Mouse (Mus musculus): Measurements from ENCODE around the gene Sec31a. TPM values are rescaled to one million over a fixed set of nuclear protein-coding genes. Genes with fewer than 3 reads are reported as not detected.

Gene Sec31a
- total and polyA plus RNA-seq, 3 experiments: 61.2 to 165 TPM; not detected in 1

GRCm38 (mm10) chr5:100437917-100438316, 21.9 kb upstream of the Sec31a start:
- peaks cover 0 to 9% of the 10 kb centered on the region in 2 experiments; a peak in 2 of 4 replicates for H3K36me3 ChIP-seq (ENCODE audit: control insufficient read depth in 1 of 2, insufficient read depth in 2 of 2, low read length in 2 of 2)
- no peak overlapping the region for H3K27ac ChIP-seq (ENCODE audit: control insufficient read depth, low read depth, low read length)
- TF ChIP-seq GABPA (IDR thresholded peaks at IDR 0.05; ENCODE audit: low read depth, low read length) (no peak), POLR2AphosphoS5 (IDR thresholded peaks at IDR 0.05; ENCODE audit: borderline replicate concordance, low read depth, low read length) (no peak), ZNF384 (IDR thresholded peaks at IDR 0.05; ENCODE audit: low read depth, low read length) (no peak)
- no peak for DNase-seq (ENCODE audit: low read depth, low spot score)
- H3K9ac ChIP-seq (ENCODE audit: control insufficient read depth, low read depth, low read length, poor library complexity, severe bottlenecking): no peak overlapping the region
- no peaks in the 10 kb centered on the region for H3K4me1 ChIP-seq (ENCODE audit: control insufficient read depth in 1 of 2, insufficient read depth in 2 of 2, low read length in 2 of 2)
- H3K79me2 ChIP-seq (ENCODE audit: control insufficient read depth, insufficient read depth, low read length, poor library complexity): no peaks in the 10 kb centered on the region
- no peak overlapping the region for H3K4me3 ChIP-seq (ENCODE audit: control insufficient read depth in 1 of 2, insufficient read depth in 1 of 2, low read depth in 2 of 2, low read length in 2 of 2)
- no peaks in the 10 kb centered on the region for H3K27me3 ChIP-seq (ENCODE audit: control insufficient read depth in 1 of 2, insufficient read depth in 2 of 2, low read length in 2 of 2)
- H3K9me3 ChIP-seq (replicated peaks; ENCODE audit: insufficient read depth, low read length): no peaks in the 10 kb centered on the region

- H3K27ac ChIP-seq (ENCODE audit: control insufficient read depth, low read depth, low read length): no peak overlapping the region
- no peak overlapping the region for H3K9ac ChIP-seq (ENCODE audit: control insufficient read depth, low read depth, low read length, poor library complexity, severe bottlenecking)
- no peaks in the 10 kb centered on the region for H3K9me3 ChIP-seq (replicated peaks; ENCODE audit: insufficient read depth, low read length)
- H3K79me2 ChIP-seq (ENCODE audit: control insufficient read depth, insufficient read depth, low read length, poor library complexity): no peaks in the 10 kb centered on the region
- DNase-seq (ENCODE audit: low read depth, low spot score): peak; percentile 67
- no peaks in the 10 kb centered on the region for H3K27me3 ChIP-seq (ENCODE audit: control insufficient read depth in 1 of 2, insufficient read depth in 2 of 2, low read length in 2 of 2)
- H3K36me3 ChIP-seq (ENCODE audit: control insufficient read depth in 1 of 2, insufficient read depth in 2 of 2, low read length in 2 of 2): peaks cover 0 to 9% of the 10 kb centered on the region in 2 experiments; a peak in 2 of 4 replicates
- H3K4me1 ChIP-seq (ENCODE audit: control insufficient read depth in 1 of 2, insufficient read depth in 2 of 2, low read length in 2 of 2): no peaks in the 10 kb centered on the region
- H3K4me3 ChIP-seq (ENCODE audit: control insufficient read depth in 1 of 2, insufficient read depth in 1 of 2, low read depth in 2 of 2, low read length in 2 of 2): no peak overlapping the region
- TF ChIP-seq MAZ (IDR thresholded peaks at IDR 0.05; ENCODE audit: low read depth, low read length) (no peak), RCOR1 (IDR thresholded peaks at IDR 0.05; ENCODE audit: low read depth, low read length) (no peak), CTCF (IDR thresholded peaks at IDR 0.05 in 2 of 3, conservative IDR thresholded peaks at IDR 0.05 in 1 of 3; ENCODE audit: control insufficient read depth in 1 of 3, insufficient read depth in 1 of 3, low read depth in 2 of 3, low read length in 3 of 3, poor library complexity in 1 of 3, severe bottlenecking in 1 of 3) (peak; percentile 54 to 65 (median 57)), USF1 (IDR thresholded peaks at IDR 0.05; ENCODE audit: low read depth, low read length) (no peak), TCF12 (IDR thresholded peaks at IDR 0.05; ENCODE audit: low read depth, low read length) (no peak), EP300 (IDR thresholded peaks at IDR 0.05; ENCODE audit: low read depth in 1 of 2, low read length in 2 of 2) (no peak), MAX (IDR thresholded peaks at IDR 0.05; ENCODE audit: low read length) (no peak), TBP (IDR thresholded peaks at IDR 0.05; ENCODE audit: low read depth, low read length) (no peak), UBTF (IDR thresholded peaks at IDR 0.05; ENCODE audit: borderline replicate concordance, insufficient read depth, low read depth, low read length) (no peak), MYC (IDR thresholded peaks at IDR 0.05; ENCODE audit: low read depth, low read length) (no peak), POLR2AphosphoS5 (IDR thresholded peaks at IDR 0.05; ENCODE audit: borderline replicate concordance, low read depth, low read length) (no peak), POLR2A (IDR thresholded peaks at IDR 0.05; ENCODE audit: control insufficient read depth in 1 of 2, insufficient read depth in 1 of 2, low read depth in 1 of 2, low read length in 2 of 2, poor library complexity in 1 of 2) (no peak), SMC3 (IDR thresholded peaks at IDR 0.05; ENCODE audit: low read depth, low read length) (peak; percentile 31), NELFE (IDR thresholded peaks at IDR 0.05; ENCODE audit: low read depth, low read length) (no peak), HCFC1 (IDR thresholded peaks at IDR 0.05; ENCODE audit: low read depth, low read length) (no peak), CHD2 (IDR thresholded peaks at IDR 0.05; ENCODE audit: low read length) (no peak), CHD1 (IDR thresholded peaks at IDR 0.05; ENCODE audit: low read depth, low read length) (no peak), RAD21 (IDR thresholded peaks at IDR 0.05; ENCODE audit: low read depth, low read length) (peak; percentile 16), ZNF384 (IDR thresholded peaks at IDR 0.05; ENCODE audit: low read depth, low read length) (no peak), POLR2AphosphoS2 (IDR thresholded peaks at IDR 0.05; ENCODE audit: low read length) (no peak), USF2 (IDR thresholded peaks at IDR 0.05; ENCODE audit: borderline replicate concordance in 1 of 2, insufficient read depth in 1 of 2, low read depth in 1 of 2, low read length in 2 of 2) (no peak), NRF1 (IDR thresholded peaks at IDR 0.05; ENCODE audit: insufficient read depth, low read depth, low read length, poor library complexity, severe bottlenecking) (no peak)
Observed at GRCm38 (mm10) chr5:100437086-100437485, 21.1 kb upstream of the Sec31a start.
